Mouse (Mus musculus) monocyte, adult 5-6 weeks (primary cell): Measurements from ENCODE around the gene Gabbr2. TPM values are rescaled to one million over a fixed set of nuclear protein-coding genes. Genes with fewer than 3 reads are reported as not detected.

Experiments used
- ATAC-seq: fragments of 153-309, 156-312 bp; replicated peaks from 2 replicates; pipeline ENCODE4 v1.8.0; 2017; ENCODE audit warnings: mild to moderate bottlenecking; ENCODE audit not compliant: low TSS enrichment, insufficient number of reproducible peaks, severe bottlenecking, poor library complexity, low FRiP score
- total RNA-seq: library from RNA; stranded (forward); fragments of 200-1000, 200-491, 200-594 nt; gene quantifications from 3 replicates; pipeline ENCODE4 v1.2.3, GENCODE M21; 2017

The Gabbr2 gene
- total RNA-seq, 1 experiment from 2014 or later, result not detected

- ATAC-seq, result no peak
Observed at GRCm38 (mm10) chr4:46883047-46883446, 108.6 kb downstream of the Gabbr2 start.

GRCm38 (mm10) chr4:46881271-46881670, 110.4 kb downstream of the Gabbr2 start:
- ATAC-seq, result no peak

GRCm38 (mm10) chr4:46879943-46880342, 111.7 kb downstream of the Gabbr2 start:
- ATAC-seq, result no peak

- ATAC-seq, result no peak
Observed at GRCm38 (mm10) chr4:46872750-46873149, 118.9 kb downstream of the Gabbr2 start.

- ATAC-seq, result no peak
Observed at GRCm38 (mm10) chr4:46870157-46870556, 121.5 kb downstream of the Gabbr2 start.

GRCm38 (mm10) chr4:46869380-46869779, 122.3 kb downstream of the Gabbr2 start:
- no peak for ATAC-seq

- ATAC-seq, result no peak
Observed at GRCm38 (mm10) chr4:46868921-46869320, 122.8 kb downstream of the Gabbr2 start.

- no peak for ATAC-seq
Observed at GRCm38 (mm10) chr4:46868181-46868580, 123.5 kb downstream of the Gabbr2 start.

- no peak for ATAC-seq
Observed at GRCm38 (mm10) chr4:46867779-46868178, 123.9 kb downstream of the Gabbr2 start.

- ATAC-seq, result no peak
Observed at GRCm38 (mm10) chr4:46866070-46866469, 125.6 kb downstream of the Gabbr2 start.

- ATAC-seq, result no peak
Observed at GRCm38 (mm10) chr4:46863721-46864120, 128.0 kb downstream of the Gabbr2 start.

GRCm38 (mm10) chr4:46862677-46863076, 129.0 kb downstream of the Gabbr2 start:
- ATAC-seq, result no peak

GRCm38 (mm10) chr4:46860586-46860985, 131.1 kb downstream of the Gabbr2 start:
- no peak for ATAC-seq

- no peak for ATAC-seq
Observed at GRCm38 (mm10) chr4:46858899-46859298, 132.8 kb downstream of the Gabbr2 start.

GRCm38 (mm10) chr4:46856145-46856544, 135.5 kb downstream of the Gabbr2 start:
- ATAC-seq, result no peak

GRCm38 (mm10) chr4:46854686-46855385, 136.8 kb downstream of the Gabbr2 start:
- no peak for ATAC-seq

GRCm38 (mm10) chr4:46853852-46854460, 137.7 kb downstream of the Gabbr2 start:
- ATAC-seq, result no peak

GRCm38 (mm10) chr4:46847745-46848144, 143.9 kb downstream of the Gabbr2 start:
- ATAC-seq, result no peak

GRCm38 (mm10) chr4:46846396-46846795, 145.3 kb downstream of the Gabbr2 start:
- ATAC-seq, result no peak

GRCm38 (mm10) chr4:46844982-46845643, 146.6 kb downstream of the Gabbr2 start:
- no peak for ATAC-seq
